Mouse (Mus musculus) heart, embryonic 13.5 days (tissue): Measurements from ENCODE around the gene Paics. TPM values are rescaled to one million over a fixed set of nuclear protein-coding genes. Genes with fewer than 3 reads are reported as not detected.

Experiments used
- ATAC-seq: fragments of 200-750 bp; cut with Nextera tagmentation; 2 replicates; pipeline ENCODE4 v1.8.0; 2017; ENCODE audit warnings: moderate TSS enrichment; ENCODE audit not compliant: insufficient number of reproducible peaks, low FRiP score, low TSS enrichment; ENCODE audit errors: extremely low read depth
- H3K27ac ChIP-seq: fragments of 300-500 bp; sonication (generic); replicated peaks from 2 replicates; pipeline ENCODE4 v1.5.1; 2015; ENCODE audit warnings: moderate library complexity, mild to moderate bottlenecking, inconsistent platforms
- H3K27me3 ChIP-seq: fragments of 300-500 bp; sonication (generic); replicated peaks from 2 replicates; pipeline ENCODE4 v1.6.1; 2015; ENCODE audit warnings: mild to moderate bottlenecking, inconsistent platforms
- H3K36me3 ChIP-seq: fragments of 300-500 bp; sonication (generic); 2 replicates; pipeline ENCODE4 v1.6.1; 2015; ENCODE audit warnings: mild to moderate bottlenecking, inconsistent platforms
- H3K4me1 ChIP-seq: fragments of 300-500 bp; sonication (generic); 2 replicates; pipeline ENCODE4 v1.6.1; 2015; ENCODE audit warnings: inconsistent platforms
- H3K4me2 ChIP-seq: fragments of 300-500 bp; sonication (generic); 2 replicates; pipeline ENCODE4 v1.6.1; 2015; ENCODE audit warnings: inconsistent platforms, mild to moderate bottlenecking, moderate library complexity
- H3K4me3 ChIP-seq: fragments of 300-500 bp; sonication (generic); 2 replicates; pipeline ENCODE4 v1.5.1; 2015; ENCODE audit warnings: moderate library complexity, mild to moderate bottlenecking, inconsistent platforms
- H3K9ac ChIP-seq: fragments of 300-500 bp; sonication (generic); 2 replicates; pipeline ENCODE4 v1.6.1; 2015; ENCODE audit warnings: inconsistent platforms, mild to moderate bottlenecking, moderate library complexity
- H3K9me3 ChIP-seq: fragments of 300-500 bp; sonication (generic); 2 replicates; pipeline ENCODE4 v1.6.1; 2016; ENCODE audit warnings: inconsistent platforms
- WGBS: fragments of 180-500 bp; shearing (Covaris S2); methylation state at CpG from one replicate; pipeline ENCODE4 v1.1.7; 2015; ENCODE audit warnings: mixed read lengths; 5-methylcytosine and 5-hydroxymethylcytosine counted together
- polyA plus RNA-seq: library from polyadenylated mRNA; unstranded; fragments of >200 nt; fragmentation: Nextera tagmentation; extraction: Ambion mirVana; gene quantifications from 2 replicates; pipeline ENCODE4 v1.2.1, GENCODE M21; 2015

Gene Paics
- polyA plus RNA-seq, 1 experiment from 2014 or later = 229 TPM

GRCm38 (mm10) chr5:76974207-76974553 is 23.1 kb downstream of the Paics start:
- 2% methylated on average over 17 of the region's 17 CpGs for WGBS
- H3K9me3 ChIP-seq = no peaks in the 10 kb centered on the region
- H3K36me3 ChIP-seq = peaks cover 51% of the 10 kb centered on the region
- peak overlapping the region; percentile 96 for H3K4me2 ChIP-seq
- H3K4me3 ChIP-seq = peak overlapping the region; percentile 95
- peaks cover 21% of the 10 kb centered on the region for H3K4me1 ChIP-seq
- ATAC-seq = 0 out of 2 replicates have a peak, but pooled peaks have one; percentile 13
- H3K27me3 ChIP-seq = no peaks in the 10 kb centered on the region
- H3K27ac ChIP-seq = peak overlapping the region; percentile 95; the same call in 1 of the 2 replicates
- peak overlapping the region; percentile 97 for H3K9ac ChIP-seq

GRCm38 (mm10) chr5:76974554-76975285 is 23.6 kb downstream of the Paics start, which contains the start of gene Srp72:
TSS of gene Srp72 (plus strand) at chr5:76974683.
- no peaks in the 10 kb centered on the region for H3K9me3 ChIP-seq
- peak; percentile 78 for ATAC-seq
- H3K27me3 ChIP-seq = no peaks in the 10 kb centered on the region
- peak within 1 kb of the TSS; percentile 97 for H3K9ac ChIP-seq
- peaks cover 21% of the 10 kb centered on the region for H3K4me1 ChIP-seq
- peak within 1 kb of the TSS; percentile 95 for H3K4me3 ChIP-seq
- peak within 1 kb of the TSS; percentile 96 for H3K4me2 ChIP-seq
- peak within 1 kb of the TSS; percentile 95 for H3K27ac ChIP-seq
- under 1% methylated on average over 60 of the region's 60 CpGs for WGBS
- H3K36me3 ChIP-seq = peaks cover 51% of the 10 kb centered on the region

DNA sequence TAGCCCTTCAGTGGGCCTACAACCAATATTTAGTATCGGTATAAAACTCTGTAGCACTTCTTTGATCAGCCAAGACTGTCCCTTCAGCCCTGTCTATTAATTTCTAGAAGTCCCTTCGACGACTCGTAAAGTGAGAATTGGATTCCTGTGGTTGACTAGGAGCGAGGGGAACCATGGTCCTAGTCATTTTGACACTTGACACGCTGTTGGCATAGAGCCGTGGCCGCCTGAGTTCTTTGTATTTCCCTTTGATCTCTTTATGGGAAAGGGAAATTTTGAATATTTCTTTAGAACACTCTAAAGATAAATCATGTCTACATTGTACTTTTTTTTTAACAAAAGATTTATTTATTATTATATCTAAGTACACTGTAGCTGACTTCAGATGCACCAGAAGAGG is 24.6 kb downstream of the Paics start:
- H3K9ac ChIP-seq = peak overlapping the region; percentile 97
- H3K27me3 ChIP-seq = no peaks in the 10 kb centered on the region
- peaks cover 49% of the 10 kb centered on the region for H3K36me3 ChIP-seq
- ATAC-seq = no peak
- H3K27ac ChIP-seq = no peak overlapping the region
- peak overlapping the region; percentile 95 for H3K4me3 ChIP-seq
- H3K4me2 ChIP-seq = peak overlapping the region; percentile 96
- no peaks in the 10 kb centered on the region for H3K9me3 ChIP-seq
- peaks cover 21% of the 10 kb centered on the region for H3K4me1 ChIP-seq
- 88% methylated on average over 8 of the region's 8 CpGs for WGBS

DNA sequence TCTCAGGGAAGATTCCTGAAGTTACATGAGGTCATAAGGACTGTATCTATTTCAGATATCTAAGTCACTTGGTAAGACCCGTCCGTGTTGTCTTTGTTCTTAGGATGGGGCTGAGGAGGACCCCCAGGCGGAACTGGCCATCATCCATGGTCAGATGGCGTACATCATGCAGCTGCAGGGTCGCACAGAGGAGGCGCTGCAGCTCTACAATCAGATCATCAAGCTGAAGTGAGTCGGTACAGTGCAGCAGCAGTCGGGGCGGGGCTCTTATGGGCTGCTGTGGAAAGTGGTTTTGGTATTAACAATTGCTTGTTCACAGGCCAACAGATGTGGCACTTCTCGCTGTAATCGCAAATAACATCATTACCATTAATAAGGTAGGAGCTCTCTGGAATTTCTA is 32.9 kb downstream of the Paics start:
- Histone ChIP-seq H3K36me3 (peaks cover 90% of the 10 kb centered on the region), H3K4me1 (no peaks in the 10 kb centered on the region), H3K27ac (no peak overlapping the region), H3K9ac (no peak overlapping the region), H3K27me3 (no peaks in the 10 kb centered on the region), H3K9me3 (no peaks in the 10 kb centered on the region), H3K4me2 (no peak overlapping the region), H3K4me3 (no peak overlapping the region)
- no peak for ATAC-seq
- WGBS = 92% methylated on average over 11 of the region's 11 CpGs

GRCm38 (mm10) chr5:76990789-76991188 is 39.7 kb downstream of the Paics start:
- ATAC-seq = no peak
- H3K9ac ChIP-seq = no peak overlapping the region
- no peak overlapping the region for H3K4me3 ChIP-seq
- 86% methylated on average over 3 of the region's 3 CpGs for WGBS
- H3K36me3 ChIP-seq = peaks cover 91% of the 10 kb centered on the region
- no peak overlapping the region for H3K27ac ChIP-seq
- H3K9me3 ChIP-seq = no peaks in the 10 kb centered on the region
- H3K4me1 ChIP-seq = no peaks in the 10 kb centered on the region
- H3K4me2 ChIP-seq = no peak overlapping the region
- H3K27me3 ChIP-seq = no peaks in the 10 kb centered on the region

GRCm38 (mm10) chr5:76993174-76993814 is 42.2 kb downstream of the Paics start:
- WGBS = 92% methylated on average over 5 of the region's 5 CpGs
- H3K9me3 ChIP-seq = no peaks in the 10 kb centered on the region
- no peak for ATAC-seq
- H3K4me3 ChIP-seq = no peak overlapping the region
- H3K9ac ChIP-seq = no peak overlapping the region
- no peaks in the 10 kb centered on the region for H3K27me3 ChIP-seq
- no peak overlapping the region for H3K27ac ChIP-seq
- no peaks in the 10 kb centered on the region for H3K4me1 ChIP-seq
- H3K36me3 ChIP-seq = peaks cover 94% of the 10 kb centered on the region
- H3K4me2 ChIP-seq = no peak overlapping the region

DNA sequence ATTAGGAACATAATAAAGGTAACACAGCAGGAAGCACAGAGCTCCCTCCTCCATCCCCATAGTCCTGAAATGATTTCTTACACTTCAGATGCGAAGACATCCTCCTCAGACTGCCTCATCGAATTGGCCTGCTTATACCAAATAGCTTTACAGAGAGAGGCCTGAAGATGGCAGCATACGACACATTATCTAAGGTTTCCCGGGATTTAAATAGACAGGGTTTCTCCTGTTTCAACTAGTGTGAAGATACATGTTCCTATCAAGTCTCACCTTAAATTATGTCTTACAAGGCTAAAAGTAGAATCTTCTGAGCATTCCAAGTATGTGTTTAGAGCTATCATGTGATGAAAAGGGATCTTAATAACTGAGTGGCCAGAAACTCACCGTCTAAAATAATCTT is 47.3 kb downstream of the Paics start:
- H3K4me3 ChIP-seq = no peak overlapping the region
- H3K9ac ChIP-seq = no peak overlapping the region
- H3K27ac ChIP-seq = no peak overlapping the region
- H3K36me3 ChIP-seq = peaks cover 78% of the 10 kb centered on the region
- no peaks in the 10 kb centered on the region for H3K27me3 ChIP-seq
- H3K4me2 ChIP-seq = no peak overlapping the region
- H3K9me3 ChIP-seq = no peaks in the 10 kb centered on the region
- 46% methylated on average over 5 of the region's 5 CpGs for WGBS
- no peak for ATAC-seq
- H3K4me1 ChIP-seq = no peaks in the 10 kb centered on the region

GRCm38 (mm10) chr5:77001192-77001591 is 50.1 kb downstream of the Paics start:
- H3K9me3 ChIP-seq = no peaks in the 10 kb centered on the region
- H3K27ac ChIP-seq = no peak overlapping the region
- no peak overlapping the region for H3K9ac ChIP-seq
- WGBS = 89% methylated on average over 17 of the region's 17 CpGs
- H3K27me3 ChIP-seq = no peaks in the 10 kb centered on the region
- no peak for ATAC-seq
- peaks cover 50% of the 10 kb centered on the region for H3K36me3 ChIP-seq
- no peak overlapping the region for H3K4me3 ChIP-seq
- H3K4me2 ChIP-seq = no peak overlapping the region
- H3K4me1 ChIP-seq = no peaks in the 10 kb centered on the region

DNA sequence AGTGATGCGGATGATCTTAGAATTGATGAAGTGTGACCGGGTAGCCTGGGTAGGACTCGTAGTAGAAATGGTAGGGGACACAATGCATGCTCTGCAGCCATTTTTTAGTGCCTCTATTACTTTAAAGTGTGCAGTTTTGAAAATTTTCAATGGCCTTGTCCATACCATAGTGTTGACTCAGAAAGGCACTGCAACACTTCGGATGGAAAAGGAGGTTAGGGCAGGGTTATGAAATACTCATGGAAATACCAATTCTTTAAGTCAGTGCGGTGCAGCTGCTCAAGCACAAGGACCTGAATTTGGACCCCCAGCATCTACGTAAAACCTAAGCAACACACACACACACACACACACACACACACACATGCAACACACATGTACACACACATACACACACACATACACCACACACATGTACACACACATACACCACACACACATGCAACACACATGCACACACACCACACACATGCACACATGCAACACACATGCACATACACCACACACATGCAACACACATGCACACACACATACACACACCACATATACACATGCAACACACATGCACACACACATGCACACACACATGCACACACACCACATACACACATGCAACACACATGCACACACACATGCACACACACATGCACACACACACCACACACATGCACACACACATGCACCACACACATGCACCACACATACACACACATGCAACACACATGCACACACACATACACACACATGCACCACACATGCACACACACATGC is 53.1 kb downstream of the Paics start, which contains the start of gene Arl9:
Gene Arl9, plus strand, starts transcription at position 5 of the 771 bp plus-strand sequence.
- Histone ChIP-seq H3K27me3 (no peaks in the 10 kb centered on the region), H3K36me3 (peaks cover 22% of the 10 kb centered on the region), H3K9ac (no peak within 1 kb of the TSS), H3K4me3 (no peak within 1 kb of the TSS), H3K27ac (no peak within 1 kb of the TSS), H3K9me3 (no peaks in the 10 kb centered on the region), H3K4me2 (no peak within 1 kb of the TSS), H3K4me1 (no peaks in the 10 kb centered on the region)
- WGBS = 86% methylated on average over 6 of the region's 6 CpGs
- ATAC-seq = no peak

GRCm38 (mm10) chr5:77010352-77010751 is 59.2 kb downstream of the Paics start:
- H3K4me3 ChIP-seq = no peak overlapping the region
- ATAC-seq = no peak
- H3K9me3 ChIP-seq = no peaks in the 10 kb centered on the region
- H3K4me2 ChIP-seq = no peak overlapping the region
- H3K4me1 ChIP-seq = no peaks in the 10 kb centered on the region
- no peak overlapping the region for H3K9ac ChIP-seq
- no peaks in the 10 kb centered on the region for H3K36me3 ChIP-seq
- peaks cover 5% of the 10 kb centered on the region; the same call in 1 of the 2 replicates for H3K27me3 ChIP-seq
- no peak overlapping the region for H3K27ac ChIP-seq
- WGBS = 74% methylated on average over 9 of the region's 9 CpGs

DNA sequence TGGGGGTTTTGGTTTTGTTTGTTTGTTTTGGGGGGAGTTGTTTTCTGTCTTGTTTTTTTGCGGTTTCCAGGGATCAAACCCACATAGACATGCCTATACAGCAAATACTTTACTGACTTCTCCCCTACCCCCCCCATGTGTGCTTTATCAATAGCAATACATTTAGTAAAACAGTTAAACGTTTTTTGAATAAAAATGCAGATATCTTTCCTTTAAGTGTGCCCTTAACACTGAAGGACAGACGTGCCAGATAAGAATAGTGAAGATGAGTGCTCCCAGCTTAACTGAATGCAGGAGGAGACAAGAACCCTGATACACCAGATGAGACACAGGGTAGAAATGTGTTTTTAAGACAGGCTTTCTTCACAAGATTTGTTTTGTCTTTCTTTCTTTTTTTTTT is 60.0 kb downstream of the Paics start:
- no peak overlapping the region for H3K4me2 ChIP-seq
- no peaks in the 10 kb centered on the region for H3K36me3 ChIP-seq
- no peak overlapping the region for H3K27ac ChIP-seq
- H3K4me1 ChIP-seq = no peaks in the 10 kb centered on the region
- no peaks in the 10 kb centered on the region for H3K9me3 ChIP-seq
- H3K9ac ChIP-seq = no peak overlapping the region
- no peak for ATAC-seq
- 50% methylated on average over 3 of the region's 3 CpGs for WGBS
- peaks cover 6% of the 10 kb centered on the region; the same call in 1 of the 2 replicates for H3K27me3 ChIP-seq
- H3K4me3 ChIP-seq = no peak overlapping the region
